Mouse (Mus musculus) kidney, embryonic 16.5 days (tissue): ENCODE results near the gene Socs7. TPM values are rescaled to one million over a fixed set of nuclear protein-coding genes. Genes with fewer than 3 reads are reported as not detected.
"Not testable (repeated sequence)": the region's sequence is repeated elsewhere in the genome, so short reads cannot be mapped to it uniquely, and the experiment has no call there.

ENCODE experiments used
- ATAC-seq: fragments of 200-750 bp; cut with Nextera tagmentation; 2 replicates; pipeline ENCODE4 v1.8.0; 2017; ENCODE audit warnings: moderate TSS enrichment; ENCODE audit not compliant: low FRiP score, low TSS enrichment
- H3K27ac ChIP-seq: fragments of 300-500 bp; sonication (generic); 2 replicates; pipeline ENCODE4 v1.5.1; 2014; ENCODE audit warnings: low read length
- H3K27me3 ChIP-seq: fragments of 300-500 bp; sonication (generic); 2 replicates; pipeline ENCODE4 v1.6.1; 2014; ENCODE audit warnings: low read length, control low read depth, mixed read lengths; ENCODE audit not compliant: insufficient read depth
- H3K36me3 ChIP-seq: fragments of 300-500 bp; sonication (generic); 2 replicates; pipeline ENCODE4 v1.6.1; 2014; ENCODE audit warnings: low read length, control low read depth, mixed read lengths; ENCODE audit not compliant: insufficient read depth
- H3K4me1 ChIP-seq: fragments of 300-500 bp; sonication (generic); 2 replicates; pipeline ENCODE4 v1.6.1; 2014; ENCODE audit warnings: low read length, control low read depth, mixed read lengths; ENCODE audit not compliant: insufficient read depth
- H3K4me2 ChIP-seq: fragments of 300-500 bp; sonication (generic); replicated peaks from 2 replicates; pipeline ENCODE4 v1.6.1; 2014; ENCODE audit warnings: low read depth, low read length
- H3K4me3 ChIP-seq: fragments of 300-500 bp; sonication (generic); 2 replicates; pipeline ENCODE4 v1.5.1; 2014; ENCODE audit warnings: mild to moderate bottlenecking, low read length
- H3K9ac ChIP-seq: fragments of 300-500 bp; sonication (generic); replicated peaks from 2 replicates; pipeline ENCODE4 v1.6.1; 2014; ENCODE audit warnings: low read length
- H3K9me3 ChIP-seq: fragments of 300-500 bp; sonication (generic); 2 replicates; pipeline ENCODE4 v1.6.1; 2016; ENCODE audit warnings: low read length, control low read depth
- WGBS: fragments of 180-500 bp; shearing (Covaris S2); extraction: QIAGEN DNeasy Blood & Tissue Kit; methylation state at CpG from one replicate; pipeline ENCODE4 v1.1.7; 2014; 5-methylcytosine and 5-hydroxymethylcytosine counted together
- polyA plus RNA-seq: library from polyadenylated mRNA; unstranded; fragments of >200 nt; fragmentation: Nextera tagmentation; extraction: Ambion mirVana; gene quantifications from 2 replicates; pipeline ENCODE4 v1.2.1, GENCODE M21; 2015

Socs7 gene
- 3.4 and 3.5 TPM in 2 replicates for polyA plus RNA-seq

DNA sequence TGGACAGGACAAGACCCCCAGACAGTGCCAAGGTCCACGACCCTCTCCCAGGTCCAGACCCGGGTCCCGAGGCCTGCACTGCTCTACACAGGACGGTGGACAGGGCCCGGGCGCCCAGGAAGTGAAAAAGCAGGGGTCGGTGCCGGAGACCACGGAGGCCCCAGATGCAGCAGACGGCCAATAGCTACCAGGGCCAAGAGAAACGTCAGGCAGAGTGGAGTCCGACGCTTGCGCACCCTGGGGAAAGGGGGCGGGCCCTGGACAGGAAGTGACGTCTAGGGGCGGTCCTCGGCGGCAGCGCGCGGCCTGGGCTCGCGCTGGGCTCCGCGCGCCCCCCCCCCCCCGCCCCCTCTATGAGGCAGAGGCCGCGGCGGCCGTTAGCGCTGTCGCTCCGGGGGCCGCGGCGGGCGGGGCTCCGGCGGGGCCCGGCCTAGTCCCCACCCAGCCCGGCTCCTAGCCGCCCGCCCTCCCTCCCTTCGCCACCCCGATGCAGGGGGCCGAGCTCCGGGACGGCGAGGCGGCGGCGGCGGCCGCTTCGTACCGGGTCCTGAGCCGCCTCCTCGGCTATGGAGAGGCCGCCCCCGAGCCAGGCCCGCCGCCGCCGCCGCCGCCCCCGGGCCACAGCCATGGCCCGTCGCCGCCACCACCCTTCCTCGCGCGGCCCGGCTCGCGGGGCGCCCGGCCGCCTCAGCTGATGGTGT is at the start of gene Socs7:
Socs7 (plus strand) TSS at position 604 of the 701 bp plus-strand sequence.
- Histone ChIP-seq H3K36me3 (no peaks in the 10 kb centered on the region), H3K27ac (peak within 1 kb of the TSS; percentile 85), H3K4me1 (peaks cover 25% of the 10 kb centered on the region), H3K9ac (peak within 1 kb of the TSS; percentile 97), H3K4me2 (peak within 1 kb of the TSS; percentile 90), H3K9me3 (no peaks in the 10 kb centered on the region), H3K4me3 (peak within 1 kb of the TSS; percentile 99), H3K27me3 (no peaks in the 10 kb centered on the region)
- under 1% methylated on average over 37 of the region's 81 CpGs for WGBS
- ATAC-seq = peak; percentile 97

DNA sequence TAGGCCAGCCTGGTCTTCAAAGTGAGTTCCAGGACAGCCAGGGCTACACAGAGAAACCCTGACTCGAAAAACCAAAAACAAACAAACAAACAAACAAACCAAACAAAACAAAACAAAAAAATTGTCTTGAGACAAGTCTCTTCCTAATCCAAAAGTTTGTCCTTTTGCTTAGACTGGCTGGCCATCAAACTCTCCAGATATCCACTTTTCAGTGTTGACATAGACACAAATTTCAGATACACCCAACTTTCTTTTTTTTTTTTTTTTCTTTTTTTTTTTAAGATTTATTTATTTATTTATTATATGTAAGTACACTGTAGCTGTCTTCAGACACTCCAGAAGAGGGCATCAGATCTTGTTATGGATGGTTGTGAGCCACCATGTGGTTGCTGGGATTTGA is 49.5 kb upstream of the Socs7 start:
- H3K4me3 ChIP-seq, ATAC-seq, H3K27me3 ChIP-seq, H3K9ac ChIP-seq, H3K27ac ChIP-seq, H3K36me3 ChIP-seq, H3K4me2 ChIP-seq, H3K9me3 ChIP-seq: not testable (repeated sequence)
- H3K4me1 ChIP-seq = peaks cover 32% of the 10 kb centered on the region
- WGBS = 76% methylated on average over 1 of the region's 1 CpGs

DNA sequence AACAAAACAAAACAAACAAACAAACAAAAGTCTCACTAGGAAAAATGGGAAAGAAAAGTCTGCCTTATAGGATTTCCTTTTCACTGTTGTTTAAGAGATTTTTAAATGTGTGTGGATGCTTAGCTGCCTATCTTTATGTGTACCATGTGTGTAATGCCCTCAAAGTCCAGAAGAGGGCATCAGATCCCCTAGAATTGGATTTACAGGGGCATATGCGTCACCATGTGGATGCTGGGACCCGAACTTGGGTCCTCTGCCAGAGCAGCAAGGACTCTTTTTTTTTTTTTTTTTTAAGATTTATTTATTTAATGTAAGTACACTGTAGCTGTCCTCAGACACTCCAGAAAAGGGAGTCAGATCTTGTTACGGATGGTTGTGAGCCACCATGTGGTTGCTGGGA is 48.2 kb upstream of the Socs7 start:
- no peaks in the 10 kb centered on the region for H3K9me3 ChIP-seq
- H3K27me3 ChIP-seq = no peaks in the 10 kb centered on the region
- H3K36me3 ChIP-seq = no peaks in the 10 kb centered on the region
- ATAC-seq = no peak
- H3K4me1 ChIP-seq = peaks cover 32% of the 10 kb centered on the region
- H3K4me3 ChIP-seq = no peak overlapping the region
- no peak overlapping the region for H3K4me2 ChIP-seq
- H3K27ac ChIP-seq = no peak overlapping the region
- H3K9ac ChIP-seq = no peak overlapping the region
- WGBS = 81% methylated on average over 3 of the region's 3 CpGs

DNA sequence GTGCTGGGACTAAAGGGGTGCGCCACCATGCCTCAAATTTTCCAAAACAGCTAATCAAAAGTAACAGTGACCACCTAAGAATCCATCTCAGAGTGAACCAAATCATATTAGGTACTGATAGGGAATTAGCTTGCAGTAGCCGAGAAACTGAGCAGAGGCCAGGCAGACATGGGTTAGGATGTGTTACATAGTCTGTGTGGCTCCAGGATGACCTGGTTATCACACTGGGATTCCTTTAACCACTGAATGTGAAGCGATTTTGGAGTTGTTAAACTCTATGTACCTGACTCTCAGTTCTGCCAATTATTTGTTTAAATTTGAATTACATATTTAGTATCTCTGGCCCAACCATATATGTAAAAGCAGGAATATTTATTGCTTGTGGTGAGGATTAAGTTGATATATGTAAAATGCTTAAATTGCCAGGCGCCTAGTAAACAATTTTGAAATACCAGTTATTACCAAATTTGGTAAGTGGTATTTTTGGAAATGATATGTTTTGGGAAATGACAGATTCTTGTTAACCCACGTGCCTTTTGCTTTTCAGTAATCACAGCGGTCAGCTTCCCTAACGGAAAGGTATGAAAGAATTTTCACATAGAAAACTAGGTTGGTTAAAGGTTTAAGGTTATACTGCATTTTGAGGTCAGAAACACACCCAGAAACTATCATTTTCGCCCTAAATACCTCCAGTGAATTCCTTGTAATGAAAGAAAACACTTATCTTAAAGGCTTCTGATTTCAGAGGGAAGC is 47.4 kb upstream of the Socs7 start:
- peaks cover 26% of the 10 kb centered on the region for H3K4me1 ChIP-seq
- no peaks in the 10 kb centered on the region for H3K36me3 ChIP-seq
- H3K9me3 ChIP-seq = no peaks in the 10 kb centered on the region
- peak overlapping the region; percentile 71 for H3K4me3 ChIP-seq
- no peak for ATAC-seq
- WGBS = 45% methylated on average over 8 of the region's 8 CpGs
- H3K4me2 ChIP-seq = peak overlapping the region; percentile 42
- H3K27me3 ChIP-seq = no peaks in the 10 kb centered on the region
- H3K9ac ChIP-seq = no peak overlapping the region; the same call in 1 of the 2 replicates
- H3K27ac ChIP-seq = 0 out of 2 replicates have a peak overlapping the region, but pooled peaks have one; percentile 57

DNA sequence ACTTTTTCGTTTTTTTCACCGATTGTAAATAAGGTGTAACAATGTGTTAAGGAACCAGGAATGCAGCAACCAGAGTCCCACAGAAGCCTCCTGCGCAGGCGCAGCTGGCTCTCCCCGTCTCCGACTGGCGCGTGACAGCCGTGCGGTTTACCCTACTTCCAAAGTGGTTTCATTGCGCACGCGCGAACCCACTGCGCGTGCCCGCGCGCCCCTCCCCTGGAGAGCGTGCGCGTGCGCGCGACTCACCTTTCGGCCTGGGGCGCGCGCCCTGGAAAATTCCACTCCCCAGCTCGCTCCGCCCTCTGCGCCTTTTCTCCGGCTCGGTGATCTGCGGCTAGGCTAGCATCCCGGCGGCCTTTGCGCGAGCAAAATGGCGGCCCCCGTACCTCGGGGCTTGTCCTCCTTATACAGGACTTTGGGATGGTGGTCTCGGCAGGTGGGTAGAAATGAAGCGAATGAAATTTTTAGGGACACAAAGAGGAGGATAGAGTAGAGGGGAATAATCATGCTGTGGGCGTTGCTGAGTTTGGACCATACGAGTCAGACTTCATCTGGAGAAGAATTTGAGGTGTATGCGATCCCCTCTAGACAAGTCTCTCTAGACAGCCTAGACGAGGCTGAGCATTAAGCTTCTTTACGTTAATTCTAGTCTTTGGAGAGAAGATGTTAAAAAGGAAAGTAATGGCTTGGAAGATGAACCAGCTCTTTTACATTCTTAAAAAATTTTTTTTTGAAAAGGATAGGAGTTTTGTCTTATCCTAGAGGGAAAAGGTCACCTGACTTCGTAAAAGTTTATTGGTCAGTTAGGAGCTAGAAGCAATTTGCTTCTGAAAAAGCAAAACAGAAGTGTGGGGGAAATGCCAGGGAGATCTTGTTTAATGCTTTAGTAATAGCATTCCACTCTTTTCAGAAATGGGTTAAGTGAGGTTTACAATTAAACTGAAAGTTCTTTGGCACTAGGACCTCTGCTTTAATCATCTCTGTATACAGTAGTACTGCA is 46.5 kb upstream of the Socs7 start, which contains the start of gene Mrpl45:
Mrpl45 (plus strand) TSS at position 213 of the 1,000 bp plus-strand sequence.
- Histone ChIP-seq H3K9me3 (no peaks in the 10 kb centered on the region), H3K9ac (peak within 1 kb of the TSS; percentile 72), H3K36me3 (no peaks in the 10 kb centered on the region), H3K4me1 (peaks cover 20% of the 10 kb centered on the region), H3K27me3 (no peaks in the 10 kb centered on the region), H3K4me2 (peak within 1 kb of the TSS; percentile 63), H3K4me3 (peak within 1 kb of the TSS; percentile 71), H3K27ac (peak within 1 kb of the TSS; percentile 83)
- under 1% methylated on average over 50 of the region's 50 CpGs for WGBS
- ATAC-seq = peak; percentile 93

DNA sequence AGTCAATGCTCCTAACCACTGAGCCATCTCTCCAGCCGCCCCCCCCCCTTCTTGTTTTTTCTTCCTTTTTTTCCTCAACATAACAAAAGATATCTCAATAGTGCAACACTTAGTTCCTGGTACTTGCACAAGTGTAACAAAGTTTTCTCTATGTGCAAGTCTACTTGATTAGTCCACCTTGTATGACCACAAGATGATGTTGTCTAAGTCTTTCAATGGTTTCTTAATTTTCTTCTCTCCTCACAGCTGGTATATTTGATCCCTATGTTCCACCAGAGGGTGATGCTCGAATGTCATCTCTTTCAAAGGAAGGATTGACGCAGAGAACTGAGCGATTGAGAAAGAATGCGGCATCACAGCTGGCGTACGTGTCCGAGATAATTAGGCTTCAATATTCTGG is 41.2 kb upstream of the Socs7 start:
- Histone ChIP-seq H3K9me3 (no peaks in the 10 kb centered on the region), H3K36me3 (peaks cover 29% of the 10 kb centered on the region), H3K27me3 (no peaks in the 10 kb centered on the region), H3K4me3 (no peak overlapping the region), H3K4me1 (peaks cover 8% of the 10 kb centered on the region), H3K27ac (no peak overlapping the region), H3K4me2 (no peak overlapping the region), H3K9ac (no peak overlapping the region)
- WGBS = 92% methylated on average over 8 of the region's 8 CpGs
- ATAC-seq = no peak

DNA sequence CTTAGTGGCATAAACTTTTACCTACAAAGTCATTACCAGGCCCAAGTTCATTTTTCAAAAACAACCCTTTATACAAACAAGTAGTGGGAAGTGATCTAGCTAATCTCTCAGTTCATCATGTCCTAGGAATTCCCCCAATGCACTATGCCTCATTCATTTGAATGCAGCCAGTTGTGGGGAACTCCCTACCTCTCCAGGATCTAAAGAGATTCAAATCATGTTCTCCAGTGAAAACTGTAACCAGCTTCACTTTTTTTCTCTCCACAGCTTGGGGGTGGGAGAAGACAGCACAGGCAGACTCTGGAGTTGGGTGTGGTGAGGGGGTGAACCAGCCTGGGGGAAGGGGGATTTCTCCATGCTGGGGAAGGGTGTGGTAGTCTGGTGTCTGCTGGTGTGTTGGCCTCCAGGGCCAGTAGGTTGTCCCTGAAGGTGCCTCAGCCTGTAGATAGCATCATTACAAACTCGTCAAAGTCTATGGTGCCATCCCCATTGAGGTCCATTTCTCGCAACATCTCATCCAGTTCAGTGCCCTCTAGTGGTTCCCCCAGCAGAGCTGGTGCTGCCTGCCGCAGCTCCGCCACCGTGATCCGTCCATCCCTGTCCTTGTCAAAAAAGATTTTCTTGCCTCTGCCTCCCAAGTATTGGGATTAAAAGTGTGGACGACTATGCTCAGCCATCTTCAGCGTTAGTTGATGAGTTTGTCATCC is 40.3 kb upstream of the Socs7 start:
- not testable (repeated sequence) for ATAC-seq

DNA sequence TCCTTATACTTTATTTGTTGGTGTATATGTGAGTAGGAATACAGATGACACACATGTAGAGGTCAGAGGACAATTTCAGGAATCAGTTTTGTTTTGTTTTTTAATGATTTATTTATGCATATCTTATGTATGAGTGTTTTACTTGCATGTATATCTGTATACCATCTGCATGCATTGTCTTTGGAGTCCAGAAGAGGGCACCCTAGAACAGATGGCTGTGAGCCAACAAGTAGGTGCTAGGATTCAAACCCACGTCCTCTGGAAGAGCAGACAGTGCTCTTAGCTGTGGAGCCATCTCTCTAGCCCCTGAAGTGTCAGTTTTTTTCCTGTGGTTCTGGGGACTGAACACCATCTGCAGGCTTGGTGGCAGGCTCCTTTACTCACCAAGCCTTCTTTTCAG is 37.1 kb upstream of the Socs7 start:
- no peaks in the 10 kb centered on the region for H3K4me1 ChIP-seq
- H3K4me3 ChIP-seq = no peak overlapping the region
- H3K9ac ChIP-seq = no peak overlapping the region
- H3K9me3 ChIP-seq = no peaks in the 10 kb centered on the region
- 64% methylated on average over 1 of the region's 1 CpGs for WGBS
- no peaks in the 10 kb centered on the region for H3K27me3 ChIP-seq
- H3K4me2 ChIP-seq = no peak overlapping the region
- H3K36me3 ChIP-seq = peaks cover 57% of the 10 kb centered on the region
- no peak overlapping the region for H3K27ac ChIP-seq
- ATAC-seq = no peak

More for the DNA sequence above, 40.3 kb upstream of the Socs7 start:
- not testable (repeated sequence) for H3K4me3 ChIP-seq, H3K9ac ChIP-seq, H3K27ac ChIP-seq, H3K4me2 ChIP-seq, H3K4me1 ChIP-seq, H3K9me3 ChIP-seq, H3K27me3 ChIP-seq
- WGBS = 84% methylated on average over 8 of the region's 8 CpGs
- H3K36me3 ChIP-seq = peaks cover 38% of the 10 kb centered on the region

DNA sequence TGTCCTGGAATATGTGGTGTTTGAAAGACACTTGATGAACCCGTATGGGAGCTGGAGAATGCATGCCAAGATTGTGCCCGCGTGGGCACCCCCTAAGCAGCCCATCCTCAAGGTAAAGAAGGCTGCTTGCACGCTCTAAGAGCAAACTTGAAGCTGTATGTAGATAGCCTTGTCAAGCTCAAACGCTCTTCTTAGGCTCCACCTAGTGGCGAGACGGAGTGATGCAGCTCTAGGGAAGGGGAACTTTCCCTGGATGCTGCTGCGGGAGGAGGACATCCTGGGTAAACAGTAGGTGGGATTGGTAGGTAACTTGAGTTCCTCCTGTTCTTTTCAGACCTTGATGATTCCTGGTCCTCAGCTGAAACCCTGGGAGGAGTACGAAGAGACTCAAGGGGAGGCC is 34.2 kb upstream of the Socs7 start:
- H3K27me3 ChIP-seq = no peaks in the 10 kb centered on the region
- H3K27ac ChIP-seq = no peak overlapping the region
- no peak overlapping the region for H3K4me3 ChIP-seq
- H3K4me1 ChIP-seq = no peaks in the 10 kb centered on the region
- H3K9ac ChIP-seq = no peak overlapping the region
- peaks cover 47% of the 10 kb centered on the region for H3K36me3 ChIP-seq
- no peak overlapping the region for H3K4me2 ChIP-seq
- H3K9me3 ChIP-seq = no peaks in the 10 kb centered on the region
- WGBS = 26% methylated on average over 9 of the region's 9 CpGs
- ATAC-seq = no peak
